Mouse (Mus musculus) heart, embryonic 15.5 days (tissue): ENCODE measurements around the gene Mob1a. TPM values are rescaled to one million over a fixed set of nuclear protein-coding genes. Genes with fewer than 3 reads are reported as not detected.
A peak's percentile ranks its signal among the peaks of the same experiment; 100 is the strongest.

Experiments
- ATAC-seq: fragments of 200-750 bp; cut with Nextera tagmentation; replicated peaks from 2 replicates; pipeline ENCODE4 v1.8.0; 2017; ENCODE audit warnings: low read depth, moderate TSS enrichment; ENCODE audit not compliant: insufficient number of reproducible peaks, insufficient read depth, low FRiP score
- H3K27ac ChIP-seq: fragments of 300-500 bp; sonication (generic); 2 replicates; pipeline ENCODE4 v1.5.1; 2015; ENCODE audit warnings: mild to moderate bottlenecking, inconsistent platforms
- H3K27me3 ChIP-seq: fragments of 300-500 bp; sonication (generic); 2 replicates; pipeline ENCODE4 v1.6.1; 2015; ENCODE audit warnings: inconsistent platforms
- H3K36me3 ChIP-seq: fragments of 300-500 bp; sonication (generic); 2 replicates; pipeline ENCODE4 v1.6.1; 2015; ENCODE audit warnings: mild to moderate bottlenecking, inconsistent platforms
- H3K4me1 ChIP-seq: fragments of 300-500 bp; sonication (generic); replicated peaks from 2 replicates; pipeline ENCODE4 v1.6.1; 2015; ENCODE audit warnings: inconsistent platforms
- H3K4me2 ChIP-seq: fragments of 300-500 bp; sonication (generic); 2 replicates; pipeline ENCODE4 v1.6.1; 2015; ENCODE audit warnings: inconsistent platforms, mild to moderate bottlenecking, moderate library complexity
- H3K4me3 ChIP-seq: fragments of 300-500 bp; sonication (generic); 2 replicates; pipeline ENCODE4 v1.5.1; 2015; ENCODE audit warnings: mild to moderate bottlenecking, inconsistent platforms
- H3K9ac ChIP-seq: fragments of 300-500 bp; sonication (generic); 2 replicates; pipeline ENCODE4 v1.6.1; 2015; ENCODE audit warnings: mild to moderate bottlenecking, inconsistent platforms
- H3K9me3 ChIP-seq: fragments of 300-500 bp; sonication (generic); replicated peaks from 2 replicates; pipeline ENCODE4 v1.6.1; 2016; ENCODE audit warnings: inconsistent platforms
- WGBS: fragments of 180-500 bp; shearing (Covaris S2); methylation state at CpG from one replicate; pipeline ENCODE4 v1.1.7; 2015; ENCODE audit warnings: mixed read lengths; 5-methylcytosine and 5-hydroxymethylcytosine counted together
- polyA plus RNA-seq: library from polyadenylated mRNA; unstranded; fragments of >200 nt; fragmentation: Nextera tagmentation; extraction: Ambion mirVana; gene quantifications from 2 replicates; pipeline ENCODE4 v1.2.1, GENCODE M21; 2015

The Mob1a gene
- polyA plus RNA-seq, 1 experiment from 2014 or later = 28.1 TPM

DNA sequence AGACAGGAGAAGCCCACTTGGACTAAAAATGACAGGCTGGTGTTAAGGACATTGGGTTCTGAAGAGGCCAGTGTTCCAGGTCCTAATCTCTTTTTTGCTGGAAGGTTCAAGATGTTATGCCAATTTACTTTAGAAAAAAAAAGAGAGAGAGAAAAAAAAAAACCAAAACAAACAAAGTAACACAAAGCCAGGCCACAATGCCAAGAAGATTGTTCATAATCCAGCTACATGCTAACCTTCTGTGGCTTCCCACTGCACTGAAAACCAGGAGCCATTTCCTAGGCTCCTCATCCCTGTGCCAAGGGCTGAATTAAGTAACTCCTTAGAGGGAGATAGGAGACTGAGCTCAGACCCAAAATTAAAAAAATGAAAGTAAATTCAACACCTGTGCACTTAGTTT lies 10.5 kb upstream of the Mob1a start:
- H3K9me3 ChIP-seq = no peaks in the 10 kb centered on the region
- H3K27me3 ChIP-seq = no peaks in the 10 kb centered on the region
- no peak overlapping the region for H3K9ac ChIP-seq
- no peak for ATAC-seq
- no peak overlapping the region for H3K4me2 ChIP-seq
- H3K4me3 ChIP-seq = no peak overlapping the region
- H3K4me1 ChIP-seq = peaks cover 6% of the 10 kb centered on the region
- H3K27ac ChIP-seq = no peak overlapping the region
- H3K36me3 ChIP-seq = no peaks in the 10 kb centered on the region; the same call in 1 of the 2 replicates

DNA sequence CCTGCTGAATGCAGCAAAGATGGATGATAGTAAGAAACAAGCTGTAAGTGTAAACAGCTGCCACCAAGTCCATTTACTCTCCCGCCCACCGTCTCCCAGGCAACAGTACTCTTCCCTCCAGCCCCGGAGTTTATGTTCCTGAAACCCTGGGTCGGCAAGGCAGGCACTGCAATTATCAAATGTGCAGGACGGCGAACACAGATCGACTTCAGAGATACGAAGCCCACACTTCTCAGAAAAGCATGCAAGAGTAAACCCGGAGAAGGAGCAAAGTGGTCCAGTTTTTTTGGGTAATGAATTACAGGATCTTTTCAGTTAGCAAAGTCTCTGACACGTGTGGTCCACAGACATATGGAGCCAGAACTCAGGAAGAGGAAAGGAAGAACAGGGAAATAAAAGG lies 9.8 kb upstream of the Mob1a start:
- no peak overlapping the region for H3K27ac ChIP-seq
- H3K27me3 ChIP-seq = no peaks in the 10 kb centered on the region
- 18% methylated on average over 10 of the region's 10 CpGs for WGBS
- peaks cover 6% of the 10 kb centered on the region for H3K4me1 ChIP-seq
- H3K9me3 ChIP-seq = no peaks in the 10 kb centered on the region
- no peak for ATAC-seq
- peak overlapping the region; percentile 89; the same call in 1 of the 2 replicates for H3K4me3 ChIP-seq
- no peak overlapping the region for H3K9ac ChIP-seq
- H3K36me3 ChIP-seq = no peaks in the 10 kb centered on the region
- peak overlapping the region; percentile 97; the same call in 1 of the 2 replicates for H3K4me2 ChIP-seq

DNA sequence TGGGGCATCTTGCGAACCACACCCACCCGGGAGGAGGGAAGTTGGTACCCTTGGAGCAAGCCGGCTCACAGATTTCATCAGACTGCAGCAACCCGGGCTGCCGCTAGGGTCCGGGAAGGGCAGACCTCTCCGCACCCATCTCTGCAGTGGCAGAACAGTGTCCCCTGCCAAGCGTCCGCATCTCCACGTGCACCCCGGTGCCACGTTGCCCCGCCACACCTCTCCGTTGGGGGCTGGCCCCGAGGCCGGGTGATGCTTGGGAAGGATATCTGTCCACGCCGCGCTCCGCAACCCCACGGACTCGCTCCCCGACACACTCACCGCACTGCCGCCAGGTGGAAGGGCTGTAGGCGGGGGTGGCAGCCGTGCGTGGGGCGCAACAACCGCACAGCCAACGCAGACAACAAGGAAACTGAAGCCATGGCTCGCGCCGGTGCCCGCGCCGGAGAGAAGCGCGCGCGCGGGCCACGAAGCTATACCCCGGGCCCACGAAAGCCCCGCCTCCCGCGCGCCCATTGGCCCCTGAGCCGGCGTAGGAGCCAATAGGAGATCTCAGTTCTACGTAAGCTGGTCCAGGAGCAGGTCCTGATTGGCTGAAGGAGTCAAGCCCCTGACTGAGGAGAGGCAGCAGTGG lies 8.6 kb upstream of the Mob1a start:
- H3K9me3 ChIP-seq = no peaks in the 10 kb centered on the region
- no peaks in the 10 kb centered on the region for H3K27me3 ChIP-seq
- WGBS = under 1% methylated on average over 52 of the region's 52 CpGs
- H3K4me2 ChIP-seq = peak overlapping the region; percentile 97
- ATAC-seq = peak; percentile 98
- H3K4me3 ChIP-seq = peak overlapping the region; percentile 89
- peaks cover 6% of the 10 kb centered on the region for H3K4me1 ChIP-seq
- 0 out of 2 replicates have a peak overlapping the region, but pooled peaks have one; percentile 36 for H3K27ac ChIP-seq
- peak overlapping the region; percentile 70 for H3K9ac ChIP-seq
- H3K36me3 ChIP-seq = no peaks in the 10 kb centered on the region

DNA sequence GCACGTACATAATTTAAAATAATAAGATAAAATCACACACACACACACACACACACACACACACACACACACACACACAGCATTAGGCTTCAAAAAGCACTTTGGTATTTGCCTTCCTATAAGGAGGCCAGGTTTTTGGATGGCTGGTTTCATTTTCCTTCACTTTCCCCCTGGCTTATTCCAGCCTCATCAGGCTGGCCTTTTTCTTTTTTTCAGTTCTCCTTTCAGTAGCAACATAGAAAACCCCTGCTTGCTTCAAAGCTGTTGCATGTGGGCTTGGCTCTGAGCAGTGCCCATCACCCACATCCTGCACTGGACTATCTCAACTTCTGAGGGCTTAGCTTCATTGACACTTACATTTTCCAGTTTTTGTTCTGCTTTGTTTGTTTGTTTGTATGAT lies 3.9 kb upstream of the Mob1a start:
- WGBS = 46% methylated on average over 1 of the region's 1 CpGs

DNA sequence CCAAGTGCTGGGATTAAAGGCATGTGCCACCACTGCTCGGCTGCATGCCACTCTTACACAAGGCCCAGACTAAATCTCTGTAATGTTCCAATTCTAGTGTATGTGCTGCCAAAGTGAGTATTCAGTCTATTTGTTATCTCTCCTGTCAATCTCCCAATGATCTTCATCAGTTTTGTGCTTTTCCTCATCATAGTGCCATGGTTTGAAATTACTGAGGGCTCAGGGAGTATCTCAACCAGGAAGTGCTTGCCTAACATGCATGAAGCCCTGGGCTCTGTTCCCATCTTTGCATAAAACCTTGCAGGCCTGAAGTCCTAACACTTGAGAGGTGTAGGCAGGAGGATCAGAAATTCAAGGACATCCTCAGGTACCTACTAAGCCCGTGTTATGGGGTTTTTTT lies 3.0 kb upstream of the Mob1a start:
- no peak for ATAC-seq
- WGBS = 63% methylated on average over 2 of the region's 2 CpGs
- Histone ChIP-seq H3K4me2 (no peak overlapping the region), H3K9ac (no peak overlapping the region), H3K4me3 (no peak overlapping the region), H3K4me1 (peaks cover 18% of the 10 kb centered on the region), H3K27ac (no peak overlapping the region), H3K9me3 (no peaks in the 10 kb centered on the region), H3K27me3 (no peaks in the 10 kb centered on the region), H3K36me3 (no peaks in the 10 kb centered on the region)

More for the DNA sequence above, 3.9 kb upstream of the Mob1a start:
- no peak for ATAC-seq
- Histone ChIP-seq H3K9ac (no peak overlapping the region), H3K27me3 (no peaks in the 10 kb centered on the region), H3K9me3 (no peaks in the 10 kb centered on the region), H3K36me3 (no peaks in the 10 kb centered on the region), H3K4me1 (peaks cover 14% of the 10 kb centered on the region), H3K4me2 (no peak overlapping the region), H3K27ac (no peak overlapping the region), H3K4me3 (no peak overlapping the region)

DNA sequence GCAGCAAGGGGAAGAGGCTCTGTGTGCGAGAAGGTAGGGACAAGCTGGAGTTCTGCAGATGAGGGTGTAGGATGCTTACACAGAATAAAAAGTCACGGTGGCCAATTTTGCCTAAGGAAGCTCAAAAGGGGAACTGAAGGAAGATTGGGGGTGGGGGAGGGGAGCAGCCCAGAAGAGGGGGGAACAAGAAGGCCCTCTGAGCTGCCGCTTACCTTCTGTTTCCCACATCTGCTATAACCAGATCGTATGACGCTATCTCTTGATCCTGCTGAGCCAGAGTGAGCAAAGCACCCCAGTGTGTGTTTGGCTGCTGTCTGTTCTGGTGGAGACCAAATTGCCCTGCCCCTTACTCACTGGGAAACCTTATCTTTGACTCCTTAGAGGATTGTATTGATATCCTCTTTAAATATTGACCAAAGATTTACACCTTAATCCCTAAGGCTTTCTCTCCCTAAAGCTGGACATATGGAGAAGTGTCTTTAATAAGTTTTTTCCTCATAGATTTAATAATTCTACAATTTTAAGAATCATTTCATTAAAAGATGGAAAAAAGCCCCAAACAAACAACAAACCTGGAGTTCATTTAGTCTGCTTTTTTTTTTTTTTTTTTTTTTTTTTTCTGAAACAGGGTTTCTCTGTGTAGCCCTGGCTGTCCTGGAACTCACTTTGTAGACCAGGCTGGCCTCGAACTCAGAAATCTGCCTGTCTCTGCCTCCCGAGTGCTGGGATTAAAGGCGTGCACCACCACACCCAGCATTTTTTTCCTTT lies 2.0 kb upstream of the Mob1a start:
- no peak overlapping the region for H3K27ac ChIP-seq
- 58% methylated on average over 8 of the region's 8 CpGs for WGBS
- H3K4me1 ChIP-seq = peaks cover 19% of the 10 kb centered on the region
- ATAC-seq = no peak
- H3K4me2 ChIP-seq = no peak overlapping the region
- no peak overlapping the region for H3K9ac ChIP-seq
- H3K36me3 ChIP-seq = no peaks in the 10 kb centered on the region
- H3K27me3 ChIP-seq = no peaks in the 10 kb centered on the region
- H3K9me3 ChIP-seq = no peaks in the 10 kb centered on the region
- no peak overlapping the region for H3K4me3 ChIP-seq

DNA sequence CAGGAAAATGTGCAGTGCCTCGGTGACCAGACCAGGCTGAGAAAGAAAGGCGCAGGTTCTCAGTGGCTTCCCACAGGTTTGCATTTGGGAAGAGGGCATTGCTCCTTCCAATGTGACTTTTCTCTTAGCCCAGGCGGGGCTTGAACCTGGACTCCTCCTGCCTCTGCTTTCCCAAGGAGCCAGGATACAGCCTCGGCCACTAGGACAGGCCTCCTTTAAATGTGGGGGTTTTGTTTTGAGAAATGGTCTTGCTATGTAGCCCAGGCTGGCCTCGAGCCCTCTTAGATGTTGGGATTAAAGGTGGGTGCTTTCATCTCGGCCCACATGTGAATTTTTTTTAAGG lies 549 bp downstream of the Mob1a start:
- ATAC-seq = no peak
- H3K9me3 ChIP-seq = no peaks in the 10 kb centered on the region
- H3K4me3 ChIP-seq = peak overlapping the region; percentile 86
- peak overlapping the region; percentile 86 for H3K9ac ChIP-seq
- WGBS = 3% methylated on average over 6 of the region's 6 CpGs
- peak overlapping the region; percentile 95 for H3K27ac ChIP-seq
- peaks cover 19% of the 10 kb centered on the region for H3K4me1 ChIP-seq
- H3K4me2 ChIP-seq = peak overlapping the region; percentile 81
- peaks cover 17% of the 10 kb centered on the region for H3K36me3 ChIP-seq
- no peaks in the 10 kb centered on the region for H3K27me3 ChIP-seq

DNA sequence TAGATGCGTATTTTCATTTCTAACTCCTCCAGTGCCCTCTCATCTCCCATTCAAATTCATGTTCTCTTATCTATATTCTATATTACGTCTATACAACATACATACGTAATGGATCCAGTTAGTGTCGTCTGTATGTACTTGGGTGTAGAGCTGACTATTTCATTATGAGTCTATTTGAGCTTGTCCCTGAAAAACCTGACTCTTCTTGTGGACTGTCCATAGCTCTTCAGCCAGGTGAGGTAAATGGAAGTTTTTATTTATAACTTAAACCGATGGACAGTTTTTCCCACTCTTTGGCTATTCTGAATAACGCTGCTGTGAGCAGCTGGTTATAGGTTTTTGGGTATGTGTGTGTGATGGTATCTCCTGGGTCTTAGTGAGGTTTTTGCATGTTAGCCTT lies 945 bp downstream of the Mob1a start:
- H3K9ac ChIP-seq = peak overlapping the region; percentile 86
- H3K4me3 ChIP-seq = peak overlapping the region; percentile 86
- no peaks in the 10 kb centered on the region for H3K27me3 ChIP-seq
- H3K4me1 ChIP-seq = peaks cover 19% of the 10 kb centered on the region
- no peaks in the 10 kb centered on the region for H3K9me3 ChIP-seq
- 46% methylated on average over 6 of the region's 6 CpGs for WGBS
- peak overlapping the region; percentile 81 for H3K4me2 ChIP-seq
- peaks cover 21% of the 10 kb centered on the region for H3K36me3 ChIP-seq
- H3K27ac ChIP-seq = no peak overlapping the region
- ATAC-seq = no peak

DNA sequence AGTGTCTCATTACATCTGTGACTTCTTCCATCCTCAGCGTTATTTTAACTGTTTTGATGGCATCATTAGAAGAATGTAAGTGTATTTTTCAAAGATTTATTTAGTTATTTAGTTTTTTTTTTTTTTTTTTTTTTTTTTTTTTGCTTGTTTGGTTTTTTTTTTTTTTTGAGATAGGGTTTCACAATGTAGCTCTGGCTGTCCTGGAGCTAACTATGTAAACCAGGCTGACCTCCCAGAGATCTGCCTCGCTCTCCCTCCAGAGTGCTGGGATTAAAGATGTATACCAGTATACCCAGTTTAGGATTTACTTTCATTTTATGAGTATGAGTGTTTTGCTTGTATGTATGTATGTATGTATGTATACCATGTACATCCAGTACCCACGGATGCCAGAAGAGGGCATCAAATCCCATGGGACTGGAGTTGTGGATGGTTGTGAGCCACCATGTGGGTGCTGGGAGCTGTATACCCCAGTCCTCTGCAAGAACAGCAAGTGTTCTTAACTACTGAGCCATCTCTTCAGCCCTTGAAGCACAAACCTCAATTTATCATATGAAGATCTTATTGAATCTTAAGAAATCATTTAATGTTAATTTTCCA lies 1.9 kb downstream of the Mob1a start:
- no peak overlapping the region for H3K4me3 ChIP-seq
- no peaks in the 10 kb centered on the region for H3K27me3 ChIP-seq
- H3K9me3 ChIP-seq = no peaks in the 10 kb centered on the region
- no peak overlapping the region for H3K4me2 ChIP-seq
- no peak overlapping the region for H3K27ac ChIP-seq
- peaks cover 29% of the 10 kb centered on the region for H3K36me3 ChIP-seq
- 86% methylated on average over 3 of the region's 3 CpGs for WGBS
- ATAC-seq = no peak
- H3K9ac ChIP-seq = no peak overlapping the region
- H3K4me1 ChIP-seq = peaks cover 19% of the 10 kb centered on the region

DNA sequence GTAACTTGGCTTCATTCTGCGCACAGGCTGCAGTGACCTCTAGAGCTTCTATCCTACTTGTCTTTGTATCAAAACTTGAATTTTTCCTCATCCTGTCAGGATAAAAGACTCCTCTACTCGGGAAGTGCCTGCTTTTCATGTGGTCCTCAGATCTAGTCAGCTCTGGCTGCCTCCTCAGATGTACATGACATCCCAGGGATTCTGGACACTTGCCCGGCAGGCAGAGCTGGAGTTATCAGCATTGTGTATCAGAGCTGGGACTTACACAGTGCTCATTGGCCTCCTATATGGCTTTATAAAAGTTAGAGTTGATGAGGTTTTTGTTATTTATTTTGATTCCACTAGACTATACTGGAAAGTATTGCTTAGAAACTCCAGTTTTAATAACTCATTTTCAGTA lies 15.6 kb downstream of the Mob1a start:
- Histone ChIP-seq H3K27ac (no peak overlapping the region), H3K36me3 (peaks cover 47% of the 10 kb centered on the region), H3K4me3 (no peak overlapping the region), H3K4me2 (no peak overlapping the region), H3K9me3 (no peaks in the 10 kb centered on the region), H3K4me1 (no peaks in the 10 kb centered on the region; the same call in 1 of the 2 replicates), H3K9ac (no peak overlapping the region), H3K27me3 (no peaks in the 10 kb centered on the region)
- no peak for ATAC-seq
- WGBS = 58% methylated on average over 3 of the region's 3 CpGs

DNA sequence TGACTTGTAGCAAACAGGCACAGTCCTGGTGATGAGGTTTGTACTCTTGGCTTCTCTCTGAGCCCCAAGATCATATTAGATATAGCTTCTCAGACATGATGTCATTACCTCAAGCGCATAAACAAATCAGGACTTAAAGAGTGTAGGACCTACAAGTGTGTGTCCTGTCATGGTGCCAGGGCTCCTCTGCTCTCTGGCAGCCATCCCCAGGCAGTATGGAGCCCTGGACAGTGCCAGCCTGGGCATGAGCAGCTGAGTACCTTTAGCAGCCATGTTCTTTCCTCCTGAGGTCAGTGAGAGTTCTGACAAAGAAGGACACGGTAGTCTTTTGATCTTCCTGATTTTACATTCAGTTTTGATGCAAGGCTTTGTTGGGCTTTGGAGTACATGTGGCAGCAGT lies 17.1 kb downstream of the Mob1a start:
- H3K9me3 ChIP-seq = no peaks in the 10 kb centered on the region
- H3K4me2 ChIP-seq = no peak overlapping the region
- peaks cover 44% of the 10 kb centered on the region for H3K36me3 ChIP-seq
- H3K4me3 ChIP-seq = no peak overlapping the region
- no peaks in the 10 kb centered on the region for H3K27me3 ChIP-seq
- no peak overlapping the region for H3K9ac ChIP-seq
- no peaks in the 10 kb centered on the region; the same call in 1 of the 2 replicates for H3K4me1 ChIP-seq
- no peak overlapping the region for H3K27ac ChIP-seq
- 88% methylated on average over 2 of the region's 2 CpGs for WGBS
- no peak for ATAC-seq
